Mouse (Mus musculus): ENCODE measurements around the gene Vmn1r188. TPM values are rescaled to one million over a fixed set of nuclear protein-coding genes. Genes with fewer than 3 reads are reported as not detected.
"Not testable (repeated sequence)": the region's sequence is repeated elsewhere in the genome, so short reads cannot be mapped to it uniquely, and the experiment has no call there.

Vmn1r188 gene
- polyA plus RNA-seq, 1 experiment from 2014 or later: not detected

- no peaks in the 10 kb centered on the region for H3K27me3 ChIP-seq (ENCODE audit: control insufficient read depth, insufficient read depth, low read length)
- H3K4me3 ChIP-seq (ENCODE audit: low read depth, low read length): peak overlapping the region; percentile 8; the same call in 1 of the 2 replicates
- ATAC-seq (ENCODE audit: low FRiP score, low TSS enrichment) (no peak), DNase-seq (ENCODE audit: low spot score) (no peak)
- TF ChIP-seq EP300 (optimal IDR thresholded peaks at IDR 0.05): peak; percentile 3
- TF ChIP-seq CTCF (IDR thresholded peaks at IDR 0.05; ENCODE audit: low read depth): no peak
- H3K36me3 ChIP-seq (ENCODE audit: control insufficient read depth, insufficient read depth, low read length): no peaks in the 10 kb centered on the region
- H3K9ac ChIP-seq (ENCODE audit: low read length): peak overlapping the region; percentile 1; the same call in 1 of the 2 replicates
- peak overlapping the region; percentile 74 for H3K27ac ChIP-seq (replicated peaks)
- no peaks in the 10 kb centered on the region for H3K9me3 ChIP-seq (ENCODE audit: control insufficient read depth, low read length)
- WGBS: 2% methylated on average over 13 of the region's 13 CpGs
- peak overlapping the region; percentile 39 for H3K4me2 ChIP-seq (replicated peaks; ENCODE audit: low read depth)
- H3K4me1 ChIP-seq (replicated peaks; ENCODE audit: control insufficient read depth, insufficient read depth): 0 out of 2 replicates have a peak, but pooled peaks cover 2% of the 10 kb centered on the region
These were observed 42.3 kb upstream of the Vmn1r188 start for GRCm38 (mm10) chr13:22041651-22042567.

- 0% methylated on average over 33 of the region's 80 CpGs for WGBS
- peak within 1 kb of the TSS; percentile 41 for H3K9ac ChIP-seq (ENCODE audit: low read length)
These were observed 41.4 kb upstream of the Vmn1r188 start, which contains the start of the genes Hist1h2ag and Hist1h2bj for GRCm38 (mm10) chr13:22042568-22043502. Gene Hist1h2ag (minus strand): TSS chr13:22042944. Gene Hist1h2bj (plus strand): TSS chr13:22043214.

GRCm38 (mm10) chr13:22043503-22044431 lies 40.5 kb upstream of the Vmn1r188 start:
- WGBS: under 1% methylated on average over 10 of the region's 14 CpGs
- TF ChIP-seq EP300 (optimal IDR thresholded peaks at IDR 0.05) (no peak), CTCF (IDR thresholded peaks at IDR 0.05; ENCODE audit: low read depth) (peak; percentile 81)
- Histone ChIP-seq H3K4me3 (ENCODE audit: low read depth, low read length) (peak overlapping the region; percentile 29), H3K9me3 (ENCODE audit: control insufficient read depth, low read length) (no peaks in the 10 kb centered on the region), H3K4me2 (replicated peaks; ENCODE audit: low read depth) (peak overlapping the region; percentile 52), H3K27me3 (ENCODE audit: control insufficient read depth, insufficient read depth, low read length) (no peaks in the 10 kb centered on the region), H3K9ac (ENCODE audit: low read length) (peak overlapping the region; percentile 41; the same call in 1 of the 2 replicates), H3K27ac (replicated peaks) (peak overlapping the region; percentile 71; the same call in 1 of the 2 replicates), H3K36me3 (ENCODE audit: control insufficient read depth, insufficient read depth, low read length) (no peaks in the 10 kb centered on the region), H3K4me1 (replicated peaks; ENCODE audit: control insufficient read depth, insufficient read depth) (0 out of 2 replicates have a peak, but pooled peaks cover 2% of the 10 kb centered on the region)
- DNase-seq (ENCODE audit: low spot score) (no peak), ATAC-seq (ENCODE audit: low FRiP score, low TSS enrichment) (no peak)

More at GRCm38 (mm10) chr13:22042568-22043502, 41.4 kb upstream of the Vmn1r188 start, which contains the start of the genes Hist1h2ag and Hist1h2bj:
- not testable (repeated sequence) for H3K36me3 ChIP-seq (ENCODE audit: control insufficient read depth, insufficient read depth, low read length); H3K4me1 ChIP-seq (replicated peaks; ENCODE audit: control insufficient read depth, insufficient read depth); H3K9me3 ChIP-seq (ENCODE audit: control insufficient read depth, low read length); H3K27me3 ChIP-seq (ENCODE audit: control insufficient read depth, insufficient read depth, low read length)
- Histone ChIP-seq H3K27ac (replicated peaks) (peak within 1 kb of the TSS; percentile 78), H3K4me2 (replicated peaks; ENCODE audit: low read depth) (peak within 1 kb of the TSS; percentile 52), H3K4me3 (ENCODE audit: low read depth, low read length) (peak within 1 kb of the TSS; percentile 29)
- peak; percentile 80 for DNase-seq (ENCODE audit: low spot score)
- ATAC-seq (ENCODE audit: low FRiP score, low TSS enrichment): peak; percentile 94

- Histone ChIP-seq H3K4me3 (ENCODE audit: low read depth, low read length) (no peak overlapping the region), H3K9me3 (ENCODE audit: control insufficient read depth, low read length) (no peaks in the 10 kb centered on the region), H3K4me2 (replicated peaks; ENCODE audit: low read depth) (no peak overlapping the region), H3K4me1 (replicated peaks; ENCODE audit: control insufficient read depth, insufficient read depth) (0 out of 2 replicates have a peak, but pooled peaks cover 2% of the 10 kb centered on the region), H3K27ac (replicated peaks) (no peak overlapping the region), H3K36me3 (ENCODE audit: control insufficient read depth, insufficient read depth, low read length) (no peaks in the 10 kb centered on the region), H3K27me3 (ENCODE audit: control insufficient read depth, insufficient read depth, low read length) (no peaks in the 10 kb centered on the region), H3K9ac (ENCODE audit: low read length) (no peak overlapping the region)
- ATAC-seq (ENCODE audit: low FRiP score, low TSS enrichment): no peak
- DNase-seq (ENCODE audit: low spot score): no peak
- no peak for TF ChIP-seq CTCF (IDR thresholded peaks at IDR 0.05; ENCODE audit: low read depth)
- no peak for TF ChIP-seq EP300 (optimal IDR thresholded peaks at IDR 0.05)
- 89% methylated on average over 6 of the region's 6 CpGs for WGBS
These were observed 39.6 kb upstream of the Vmn1r188 start for GRCm38 (mm10) chr13:22044432-22045155.
